Mouse (Mus musculus): ENCODE data around the gene Sox11.

Gene Sox11

DNA sequence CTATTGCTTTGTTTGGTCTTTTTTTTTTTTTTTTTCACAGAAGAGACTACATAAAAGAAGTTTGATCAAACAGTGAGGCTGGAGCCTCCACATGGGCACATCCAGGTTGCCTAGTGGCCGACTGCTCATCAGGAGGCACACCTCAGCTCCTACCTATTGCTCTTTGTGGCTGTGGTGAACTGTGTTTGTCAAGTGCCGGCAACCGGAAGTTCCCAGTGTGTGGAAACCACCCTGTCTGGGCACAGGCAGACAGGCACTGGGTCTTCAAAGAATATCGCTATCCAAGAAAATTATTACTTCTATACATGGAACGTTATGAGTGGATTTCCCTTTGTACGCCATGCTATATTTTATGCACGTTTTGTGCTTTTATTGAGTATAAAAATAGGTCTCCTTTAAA is 6.0 kb downstream of the Sox11 start:
- DNase-seq (ENCODE audit: low spot score in 2 of 2): no peak

- no peak for DNase-seq (ENCODE audit: low spot score in 2 of 2)
Measured at GRCm38 (mm10) chr12:27335356-27336055, 6.9 kb downstream of the Sox11 start.

DNA sequence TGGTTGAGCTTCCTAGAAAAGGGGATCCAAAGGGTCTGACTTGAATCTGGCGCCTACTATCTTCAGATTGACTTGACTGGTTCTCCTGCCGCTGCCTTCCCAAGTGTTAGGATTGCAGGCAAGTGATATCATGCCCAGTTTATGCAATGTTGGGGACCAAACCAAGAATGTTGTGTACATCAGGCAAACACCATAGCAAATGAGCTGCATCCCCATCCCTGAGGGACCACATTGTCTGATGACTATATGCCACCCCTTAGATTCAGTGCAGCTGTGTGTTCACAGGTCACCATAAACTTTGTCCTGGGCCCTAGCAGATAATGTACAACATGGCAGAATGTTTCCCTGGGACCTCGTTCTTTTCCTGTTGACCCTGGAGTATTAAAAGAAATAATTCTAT is 8.8 kb downstream of the Sox11 start:
- no peak for DNase-seq (ENCODE audit: low spot score in 2 of 2)

DNA sequence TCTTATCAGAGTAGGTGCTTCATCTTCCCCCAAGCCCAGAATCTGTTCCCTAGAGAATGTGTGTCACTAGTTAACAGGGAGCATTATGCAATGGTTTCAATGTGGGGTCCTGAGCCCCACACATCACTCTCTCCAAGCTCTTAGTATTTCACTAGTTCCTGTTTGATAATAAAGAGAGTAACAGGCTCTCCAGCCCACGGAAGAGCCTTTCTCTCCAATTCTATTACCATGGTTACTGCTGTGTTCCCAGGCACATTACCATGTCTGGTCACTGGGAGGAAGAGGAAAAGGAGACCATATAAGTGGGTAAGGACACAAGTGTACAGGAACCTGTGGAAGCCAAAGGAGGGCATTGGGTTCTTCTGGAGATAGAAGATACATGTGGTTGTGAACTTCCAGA is 19.0 kb downstream of the Sox11 start:
- DNase-seq (ENCODE audit: low spot score in 2 of 2): no peak

DNA sequence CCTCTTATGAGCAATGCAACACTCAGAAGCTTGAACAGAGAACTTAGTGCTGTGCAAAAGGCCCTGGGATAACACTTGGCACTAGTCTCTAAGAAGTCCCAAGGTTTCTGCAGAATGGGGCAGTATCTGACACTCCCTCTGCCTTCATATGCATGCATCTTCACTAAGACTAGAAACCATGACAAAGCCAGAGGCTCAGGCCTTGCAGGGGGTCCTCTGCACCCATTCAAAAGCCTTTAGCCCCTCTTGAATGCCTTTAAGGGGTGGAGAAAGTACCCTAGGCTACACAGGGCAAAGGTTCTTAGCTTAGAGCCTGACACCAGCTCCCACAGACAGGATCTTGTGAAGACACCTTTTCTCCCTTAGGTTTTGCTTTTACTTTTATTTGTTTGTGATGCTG is 21.7 kb downstream of the Sox11 start:
- DNase-seq (ENCODE audit: low spot score in 2 of 2): no peak

DNA sequence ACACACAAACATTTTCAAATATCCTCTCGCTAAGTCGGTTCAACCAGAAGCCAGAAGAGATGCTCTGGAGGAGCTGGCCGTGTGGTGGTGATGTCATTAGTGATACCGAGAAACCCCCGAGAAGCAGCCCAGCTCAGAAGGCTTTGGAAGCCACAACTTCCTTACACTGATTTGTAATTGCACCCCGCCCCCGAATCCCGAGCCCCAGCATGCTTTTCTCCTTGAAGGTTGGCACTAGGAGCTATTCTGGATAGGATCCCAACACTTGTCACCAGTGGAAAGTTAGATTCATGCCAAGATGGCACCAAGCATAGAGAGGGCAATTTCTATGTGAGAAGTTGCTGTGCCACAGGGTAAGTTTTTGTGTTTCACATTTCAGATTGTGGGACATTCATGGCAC is 29.4 kb downstream of the Sox11 start:
- DNase-seq (ENCODE audit: low spot score in 2 of 2): peak in 1 of 2 experiments; percentile 5

- DNase-seq (ENCODE audit: low spot score in 2 of 2): no peak
Measured at GRCm38 (mm10) chr12:27311854-27312466, 30.4 kb downstream of the Sox11 start.

DNA sequence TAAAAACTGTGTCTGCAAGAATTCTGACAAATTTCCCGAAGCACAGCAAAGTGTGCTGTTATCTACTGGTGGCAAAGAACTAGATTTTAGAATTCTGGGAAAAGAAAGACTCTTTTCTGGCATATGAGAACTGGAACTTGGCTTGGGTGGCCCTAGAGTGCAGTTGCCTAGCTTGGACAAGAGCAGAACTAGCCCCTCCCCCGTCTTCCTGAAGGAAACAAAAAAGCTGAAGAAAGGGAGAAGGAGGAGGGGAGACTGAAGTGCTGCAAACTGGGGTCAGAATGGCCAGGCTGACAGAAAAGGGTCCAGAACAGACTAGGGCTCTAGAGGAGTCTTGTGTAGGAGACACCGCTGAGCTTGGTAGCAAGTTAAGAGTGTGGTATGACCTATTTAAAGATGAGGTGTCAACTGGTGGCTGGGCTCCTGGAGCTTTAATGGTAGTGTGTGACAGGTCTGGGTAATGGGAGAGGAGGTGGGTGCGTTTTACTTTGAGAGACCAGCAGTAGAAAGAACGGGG is 31.0 kb downstream of the Sox11 start:
- no peak for DNase-seq (ENCODE audit: low spot score in 2 of 2)

GRCm38 (mm10) chr12:27310703-27311102 is 31.7 kb downstream of the Sox11 start:
- DNase-seq (ENCODE audit: low spot score in 2 of 2): no peak

DNA sequence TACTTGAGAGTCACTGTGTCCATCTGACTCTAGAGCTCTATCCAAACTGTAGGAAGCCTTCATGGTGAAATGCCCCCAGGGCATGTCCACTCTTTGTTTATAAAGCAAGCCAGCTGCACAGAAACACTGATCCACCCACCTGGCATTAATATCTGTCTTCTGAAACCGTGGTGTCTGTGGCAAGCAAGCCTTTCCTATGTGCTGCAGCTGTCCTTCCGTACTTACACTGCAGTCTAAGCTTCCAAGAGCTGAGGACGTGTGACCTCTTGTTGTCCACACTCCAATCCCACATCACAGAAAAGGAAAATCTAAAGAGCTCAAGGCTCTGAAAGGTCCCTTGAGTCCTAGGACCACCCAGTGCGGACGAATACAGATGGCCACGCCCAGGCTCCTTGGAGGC is 32.4 kb downstream of the Sox11 start:
- no peak for DNase-seq (ENCODE audit: low spot score in 2 of 2)

DNA sequence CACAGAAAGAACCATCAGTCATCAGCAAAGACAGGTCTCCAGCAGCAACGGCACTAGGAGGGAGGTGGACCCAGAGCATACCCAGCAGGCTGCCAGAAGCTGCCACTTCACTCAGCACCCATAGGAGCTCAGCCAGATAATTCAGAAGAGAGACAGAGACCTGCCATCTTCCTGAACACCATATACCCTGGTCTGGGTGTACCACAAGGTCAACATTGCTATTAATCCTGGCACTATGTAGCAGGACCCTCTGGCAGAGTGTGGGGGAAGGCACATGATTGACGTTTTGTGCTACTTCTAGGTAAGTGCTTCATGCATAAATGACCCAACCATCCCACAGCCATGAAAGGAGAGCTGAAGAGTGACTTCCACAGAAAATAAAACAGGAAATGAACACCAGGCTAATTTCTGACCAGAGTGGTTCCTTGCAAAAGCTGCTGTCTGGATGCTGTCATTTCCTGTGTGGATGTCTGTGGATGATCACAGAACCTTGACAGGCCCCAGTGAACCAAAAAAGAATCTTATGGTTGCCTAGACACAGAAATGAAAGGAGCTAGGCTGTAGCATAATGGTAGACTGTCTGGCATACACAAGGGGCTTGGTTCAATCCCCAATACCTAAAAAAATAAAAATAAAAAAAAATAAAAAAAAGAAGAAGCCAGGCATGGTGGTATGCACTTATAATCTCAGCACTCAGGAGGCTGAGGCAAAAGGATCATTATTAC is 37.5 kb downstream of the Sox11 start:
- DNase-seq (ENCODE audit: low spot score in 2 of 2): no peak

- DNase-seq (ENCODE audit: low spot score in 2 of 2): no peak
Measured at GRCm38 (mm10) chr12:27303190-27303589, 39.2 kb downstream of the Sox11 start.

DNA sequence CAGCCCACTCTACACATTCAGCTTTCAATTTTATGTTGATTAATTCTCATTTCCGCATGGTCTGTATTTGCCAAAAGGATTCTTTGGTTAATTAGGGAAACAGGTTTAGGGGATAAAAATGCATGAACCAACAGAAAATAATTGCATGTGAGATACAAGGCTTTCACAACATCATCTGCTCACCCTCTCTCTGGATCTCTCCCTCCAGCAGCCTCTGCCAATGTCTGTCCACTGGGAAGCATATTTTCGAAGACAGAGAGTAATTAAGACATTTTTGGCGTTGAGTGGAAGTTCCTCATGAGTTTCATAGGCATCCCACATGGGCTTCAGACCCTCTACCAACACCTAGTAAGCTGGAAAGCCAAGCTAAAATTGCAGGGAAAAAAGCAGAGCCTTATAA is 43.7 kb downstream of the Sox11 start:
- no peak for DNase-seq (ENCODE audit: low spot score in 2 of 2)

- DNase-seq (ENCODE audit: low spot score in 2 of 2): no peak
Measured at GRCm38 (mm10) chr12:27294191-27294590, 48.2 kb downstream of the Sox11 start.

DNA sequence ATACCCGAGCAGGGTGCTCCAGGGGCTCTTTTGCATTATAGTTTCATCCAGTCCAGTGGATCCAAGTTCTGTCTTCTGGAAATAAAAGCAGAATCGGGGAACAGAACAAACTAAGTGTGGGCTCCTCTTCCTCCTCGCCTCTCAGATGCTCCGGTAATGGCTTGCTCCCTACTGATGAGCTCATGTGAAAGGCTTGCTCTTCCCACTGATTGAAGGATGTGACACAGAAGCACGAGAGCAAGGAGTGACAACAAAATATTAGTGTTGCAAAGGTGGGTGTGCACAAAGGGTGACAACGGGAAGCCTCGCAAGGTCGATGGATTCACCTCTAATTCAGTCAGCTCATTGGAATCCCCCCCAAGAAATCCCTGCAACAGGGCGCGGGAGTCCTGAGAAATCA is 48.6 kb downstream of the Sox11 start:
- no peak for DNase-seq (ENCODE audit: low spot score in 2 of 2)

GRCm38 (mm10) chr12:27293208-27293607 is 49.2 kb downstream of the Sox11 start:
- DNase-seq (ENCODE audit: low spot score in 2 of 2): no peak

All from right cerebral cortex, postnatal 36 days (tissue).